Mouse (Mus musculus): ENCODE data around the gene Pde10a. TPM values are rescaled to one million over a fixed set of nuclear protein-coding genes. Genes with fewer than 3 reads are reported as not detected.

Gene Pde10a
- total and polyA plus RNA-seq, 2 experiments from 2014 or later = 8.2 to 38.5 TPM

- no peaks in the 10 kb centered on the region for H3K9me3 ChIP-seq (ENCODE audit: low read length)
- peaks cover 34% of the 10 kb centered on the region for H3K27me3 ChIP-seq (ENCODE audit: insufficient read depth, low read length)
- H3K4me2 ChIP-seq (ENCODE audit: low read depth, low read length) = no peak overlapping the region
- H3K27ac ChIP-seq = no peak overlapping the region
- DNase-seq (ENCODE audit: low spot score) (no peak), ATAC-seq (no peak)
- no peak overlapping the region for H3K9ac ChIP-seq (replicated peaks; ENCODE audit: low read length)
- H3K36me3 ChIP-seq (ENCODE audit: insufficient read depth, low read length) = no peaks in the 10 kb centered on the region
- peaks cover 14% of the 10 kb centered on the region; the same call in 1 of the 2 replicates for H3K4me1 ChIP-seq (ENCODE audit: insufficient read depth, low read length)
- 4% methylated on average over 10 of the region's 10 CpGs for WGBS
- no peak overlapping the region for H3K4me3 ChIP-seq (ENCODE audit: low read length)
- no peak for TF ChIP-seq CTCF (IDR thresholded peaks at IDR 0.05; ENCODE audit: low read depth)
These were observed 274.1 kb downstream of the Pde10a start for GRCm38 (mm10) chr17:8799296-8799731.

GRCm38 (mm10) chr17:8799914-8800420, 274.8 kb downstream of the Pde10a start:
- TF ChIP-seq CTCF (IDR thresholded peaks at IDR 0.05; ENCODE audit: low read depth) = no peak
- DNase-seq (ENCODE audit: low spot score) (no peak), ATAC-seq (no peak)
- WGBS = 2% methylated on average over 15 of the region's 15 CpGs
- peaks cover 15% of the 10 kb centered on the region; the same call in 1 of the 2 replicates for H3K4me1 ChIP-seq (ENCODE audit: insufficient read depth, low read length)
- H3K36me3 ChIP-seq (ENCODE audit: insufficient read depth, low read length) = no peaks in the 10 kb centered on the region
- H3K27me3 ChIP-seq (ENCODE audit: insufficient read depth, low read length) = peaks cover 34% of the 10 kb centered on the region
- no peak overlapping the region for H3K27ac ChIP-seq
- no peaks in the 10 kb centered on the region for H3K9me3 ChIP-seq (ENCODE audit: low read length)
- H3K4me2 ChIP-seq (ENCODE audit: low read depth, low read length) = peak overlapping the region; percentile 77; the same call in 1 of the 2 replicates
- peak overlapping the region; percentile 88 for H3K4me3 ChIP-seq (ENCODE audit: low read length)
- no peak overlapping the region for H3K9ac ChIP-seq (replicated peaks; ENCODE audit: low read length)

GRCm38 (mm10) chr17:8800478-8801082, 275.4 kb downstream of the Pde10a start:
- no peaks in the 10 kb centered on the region for H3K9me3 ChIP-seq (ENCODE audit: low read length)
- H3K4me2 ChIP-seq (ENCODE audit: low read depth, low read length) = peak overlapping the region; percentile 77
- H3K4me1 ChIP-seq (ENCODE audit: insufficient read depth, low read length) = peaks cover 15% of the 10 kb centered on the region; the same call in 1 of the 2 replicates
- DNase-seq (ENCODE audit: low spot score) = peak; percentile 71
- peak overlapping the region; percentile 80 for H3K27ac ChIP-seq
- peak overlapping the region; percentile 88 for H3K4me3 ChIP-seq (ENCODE audit: low read length)
- peak; percentile 25 for ATAC-seq
- WGBS = 2% methylated on average over 42 of the region's 53 CpGs
- peaks cover 34% of the 10 kb centered on the region for H3K27me3 ChIP-seq (ENCODE audit: insufficient read depth, low read length)
- TF ChIP-seq CTCF (IDR thresholded peaks at IDR 0.05; ENCODE audit: low read depth) = no peak
- no peaks in the 10 kb centered on the region for H3K36me3 ChIP-seq (ENCODE audit: insufficient read depth, low read length)
- H3K9ac ChIP-seq (replicated peaks; ENCODE audit: low read length) = peak overlapping the region; percentile 83

- Histone ChIP-seq H3K4me1 (ENCODE audit: insufficient read depth, low read length) (peaks cover 15% of the 10 kb centered on the region; the same call in 1 of the 2 replicates), H3K27ac (peak overlapping the region; percentile 80), H3K4me2 (ENCODE audit: low read depth, low read length) (peak overlapping the region; percentile 77), H3K9me3 (ENCODE audit: low read length) (no peaks in the 10 kb centered on the region), H3K36me3 (ENCODE audit: insufficient read depth, low read length) (no peaks in the 10 kb centered on the region), H3K9ac (replicated peaks; ENCODE audit: low read length) (peak overlapping the region; percentile 83), H3K27me3 (ENCODE audit: insufficient read depth, low read length) (peaks cover 34% of the 10 kb centered on the region), H3K4me3 (ENCODE audit: low read length) (peak overlapping the region; percentile 88)
- under 1% methylated on average over 25 of the region's 72 CpGs for WGBS
- peak; percentile 76 for ATAC-seq
- TF ChIP-seq CTCF (IDR thresholded peaks at IDR 0.05; ENCODE audit: low read depth) = no peak
- peak; percentile 75 for DNase-seq (ENCODE audit: low spot score)
These were observed 276.1 kb downstream of the Pde10a start for GRCm38 (mm10) chr17:8801083-8801854.

- ATAC-seq (peak; percentile 38; the same call in 1 of the 2 replicates), DNase-seq (ENCODE audit: low spot score) (no peak)
- Histone ChIP-seq H3K36me3 (ENCODE audit: insufficient read depth, low read length) (no peaks in the 10 kb centered on the region), H3K9me3 (ENCODE audit: low read length) (no peaks in the 10 kb centered on the region), H3K9ac (replicated peaks; ENCODE audit: low read length) (peak overlapping the region; percentile 83), H3K27me3 (ENCODE audit: insufficient read depth, low read length) (peaks cover 29% of the 10 kb centered on the region), H3K4me3 (ENCODE audit: low read length) (peak overlapping the region; percentile 88), H3K27ac (peak overlapping the region; percentile 80), H3K4me2 (ENCODE audit: low read depth, low read length) (peak overlapping the region; percentile 77), H3K4me1 (ENCODE audit: insufficient read depth, low read length) (peaks cover 15% of the 10 kb centered on the region; the same call in 1 of the 2 replicates)
- 0% methylated on average over 28 of the region's 31 CpGs for WGBS
- no peak for TF ChIP-seq CTCF (IDR thresholded peaks at IDR 0.05; ENCODE audit: low read depth)
These were observed 276.6 kb downstream of the Pde10a start for GRCm38 (mm10) chr17:8801855-8802104.

- H3K4me2 ChIP-seq (ENCODE audit: low read depth, low read length) = peak overlapping the region; percentile 77
- H3K4me1 ChIP-seq (ENCODE audit: insufficient read depth, low read length) = peaks cover 15% of the 10 kb centered on the region; the same call in 1 of the 2 replicates
- peak overlapping the region; percentile 83 for H3K9ac ChIP-seq (replicated peaks; ENCODE audit: low read length)
- WGBS = under 1% methylated on average over 33 of the region's 33 CpGs
- H3K27me3 ChIP-seq (ENCODE audit: insufficient read depth, low read length) = peaks cover 28% of the 10 kb centered on the region
- H3K4me3 ChIP-seq (ENCODE audit: low read length) = peak overlapping the region; percentile 88
- no peaks in the 10 kb centered on the region for H3K36me3 ChIP-seq (ENCODE audit: insufficient read depth, low read length)
- DNase-seq (ENCODE audit: low spot score) (peak; percentile 45), ATAC-seq (peak; percentile 48)
- H3K9me3 ChIP-seq (ENCODE audit: low read length) = no peaks in the 10 kb centered on the region
- peak overlapping the region; percentile 80 for H3K27ac ChIP-seq
- TF ChIP-seq CTCF (IDR thresholded peaks at IDR 0.05; ENCODE audit: low read depth) = 0 out of 2 replicates have a peak, but pooled peaks have one; percentile 1
These were observed 277.2 kb downstream of the Pde10a start for GRCm38 (mm10) chr17:8802161-8802888.

Measured in hindbrain, postnatal 0 days (tissue).